In the genomic region with DNA sequence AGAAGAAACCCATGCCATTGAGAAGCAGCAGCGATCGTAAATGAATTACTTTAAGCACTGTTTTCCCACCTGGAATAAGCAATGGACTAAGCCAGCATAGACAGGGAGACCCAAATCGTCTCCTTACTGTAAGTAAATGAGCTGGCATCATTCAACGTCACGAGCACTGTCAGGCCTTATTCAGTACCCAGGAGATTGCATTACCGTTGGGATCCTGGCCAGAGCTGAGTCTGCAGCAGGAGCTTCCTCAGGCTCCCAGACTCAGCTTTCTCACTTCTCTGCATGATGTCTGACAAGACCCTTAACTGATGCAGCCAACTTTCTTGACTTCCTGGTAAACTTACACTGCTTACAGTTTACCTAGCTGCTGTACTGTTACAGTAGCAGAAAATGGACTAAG, we compare ENCODE assay signal across 16 mouse cellular contexts.
"Had no signal": no experiment of that assay in that cellular context is flagged by ENCODE, and none has a peak within 500 bp of the region (broad histone marks: within the 10 kb centered on the region; RNA-seq: fewer than 3 reads in every experiment).

No protein-coding gene starts in this region.

- H3K27ac ChIP-seq: kidney, postnatal 0 days; layer of hippocampus, adult 2 months; liver, embryonic 13.5 days; midbrain, embryonic 12.5 days; midbrain, embryonic 15.5 days; neural tube, embryonic 12.5 days; neural tube, embryonic 15.5 days had no signal

- H3K4me3 ChIP-seq: layer of hippocampus, adult 2 months; liver, embryonic 13.5 days; midbrain, embryonic 12.5 days; midbrain, embryonic 15.5 days; neural tube, embryonic 12.5 days; neural tube, embryonic 15.5 days had no signal

- DNase-seq: kidney, adult 2 months; kidney, postnatal 25 days; liver, embryonic 13.5 days; lung, adult 2 months; lung, postnatal 14 days; lung, postnatal 4 days; retina, postnatal 1 day; right cerebral cortex, postnatal 25 days; thymus, adult 18-20 months; thymus, postnatal 36 days had no signal
